Mouse (Mus musculus) testis, adult 2 months (tissue): ENCODE measurements around the gene Fam228a. TPM values are rescaled to one million over a fixed set of nuclear protein-coding genes. Genes with fewer than 3 reads are reported as not detected.

Experiments used
- H3K27ac ChIP-seq: fragments of 200-500 bp; 2 replicates; pipeline ENCODE4 v1.5.1; 2012; ENCODE audit warnings: low read depth, low read length; ENCODE audit not compliant: control insufficient read depth, insufficient read depth
- H3K27me3 ChIP-seq: fragments of 200-500 bp; 2 replicates; pipeline ENCODE4 v1.6.1; 2012; ENCODE audit warnings: mild to moderate bottlenecking, low read length, moderate library complexity; ENCODE audit not compliant: control insufficient read depth, insufficient read depth
- H3K36me3 ChIP-seq: fragments of 200-500 bp; 2 replicates; pipeline ENCODE4 v1.6.1; 2012; ENCODE audit warnings: mild to moderate bottlenecking, low read length; ENCODE audit not compliant: control insufficient read depth, insufficient read depth
- H3K4me1 ChIP-seq: fragments of 200-500 bp; 2 replicates; pipeline ENCODE4 v1.6.1; 2012; ENCODE audit warnings: low read length; ENCODE audit not compliant: control insufficient read depth, insufficient read depth
- H3K4me3 ChIP-seq: fragments of 200-500 bp; 2 replicates; pipeline ENCODE4 v1.5.1; 2012; ENCODE audit warnings: low read depth, mild to moderate bottlenecking, low read length, moderate library complexity, mixed read lengths; ENCODE audit not compliant: control insufficient read depth
- CTCF ChIP-seq: fragments of 200-500 bp; IDR thresholded peaks from 2 replicates; pipeline ENCODE4 v1.5.1; 2012; ENCODE audit warnings: low read depth, mild to moderate bottlenecking, inconsistent platforms, low read length, moderate library complexity; ENCODE audit not compliant: control insufficient read depth, insufficient read depth, insufficient replicate concordance
- POLR2A ChIP-seq: fragments of 200-500 bp; IDR thresholded peaks from 2 replicates; pipeline ENCODE4 v1.6.1; 2012; ENCODE audit warnings: low read depth, mild to moderate bottlenecking, inconsistent platforms, low read length, moderate library complexity; ENCODE audit not compliant: control insufficient read depth
- polyA plus RNA-seq: library from polyadenylated mRNA; depleted of rRNA; stranded (reverse); fragments of >200 nt; gene quantifications from 2 replicates; pipeline ENCODE4 v1.2.3, GENCODE M21; 2012

The Fam228a gene
- polyA plus RNA-seq, 1 experiment, result 14.6 TPM

GRCm38 (mm10) chr12:4717417-4717816, 20.8 kb downstream of the Fam228a start:
- no peak overlapping the region for H3K4me3 ChIP-seq

GRCm38 (mm10) chr12:4715606-4716005, 22.6 kb downstream of the Fam228a start:
- H3K27ac ChIP-seq, result no peak overlapping the region
- H3K27me3 ChIP-seq, result no peaks in the 10 kb centered on the region
- no peak for TF ChIP-seq POLR2A
- H3K4me1 ChIP-seq, result peaks cover 6% of the 10 kb centered on the region
- H3K36me3 ChIP-seq, result peaks cover 9% of the 10 kb centered on the region
- H3K4me3 ChIP-seq, result no peak overlapping the region

More at GRCm38 (mm10) chr12:4717417-4717816, 20.8 kb downstream of the Fam228a start:
- Histone ChIP-seq H3K4me1 (peaks cover 6% of the 10 kb centered on the region), H3K36me3 (peaks cover 7% of the 10 kb centered on the region; the same call in 1 of the 2 replicates), H3K27ac (no peak overlapping the region), H3K27me3 (no peaks in the 10 kb centered on the region)
- no peak for TF ChIP-seq CTCF
- no peak for TF ChIP-seq POLR2A

GRCm38 (mm10) chr12:4713361-4713760, 24.9 kb downstream of the Fam228a start:
- no peaks in the 10 kb centered on the region for H3K27me3 ChIP-seq
- no peak overlapping the region for H3K27ac ChIP-seq
- TF ChIP-seq POLR2A (no peak), CTCF (no peak)
- H3K4me1 ChIP-seq, result no peaks in the 10 kb centered on the region; the same call in 1 of the 2 replicates
- H3K4me3 ChIP-seq, result peak overlapping the region; percentile 86; the same call in 1 of the 2 replicates
- peaks cover 9% of the 10 kb centered on the region for H3K36me3 ChIP-seq

GRCm38 (mm10) chr12:4709926-4710325, 28.3 kb downstream of the Fam228a start:
- no peak overlapping the region for H3K27ac ChIP-seq
- no peaks in the 10 kb centered on the region for H3K27me3 ChIP-seq
- H3K4me1 ChIP-seq, result no peaks in the 10 kb centered on the region
- peaks cover 9% of the 10 kb centered on the region for H3K36me3 ChIP-seq
- TF ChIP-seq CTCF (no peak), POLR2A (no peak)
- peak overlapping the region; percentile 31 for H3K4me3 ChIP-seq

- Histone ChIP-seq H3K4me1 (no peaks in the 10 kb centered on the region), H3K27ac (no peak overlapping the region), H3K4me3 (peak overlapping the region; percentile 31), H3K27me3 (no peaks in the 10 kb centered on the region), H3K36me3 (peaks cover 9% of the 10 kb centered on the region)
- TF ChIP-seq CTCF (no peak), POLR2A (no peak)
These were observed 29.2 kb downstream of the Fam228a start for GRCm38 (mm10) chr12:4708881-4709604.

GRCm38 (mm10) chr12:4708296-4708695, 29.9 kb downstream of the Fam228a start:
- no peaks in the 10 kb centered on the region for H3K27me3 ChIP-seq
- TF ChIP-seq CTCF (no peak), POLR2A (no peak)
- H3K4me3 ChIP-seq, result no peak overlapping the region
- no peak overlapping the region for H3K27ac ChIP-seq
- no peaks in the 10 kb centered on the region for H3K4me1 ChIP-seq
- H3K36me3 ChIP-seq, result peaks cover 8% of the 10 kb centered on the region

- H3K4me1 ChIP-seq, result no peaks in the 10 kb centered on the region
- TF ChIP-seq POLR2A (no peak), CTCF (no peak)
- H3K27me3 ChIP-seq, result no peaks in the 10 kb centered on the region
- peaks cover 3% of the 10 kb centered on the region for H3K36me3 ChIP-seq
- no peak overlapping the region for H3K27ac ChIP-seq
- no peak overlapping the region for H3K4me3 ChIP-seq
These were observed 30.7 kb downstream of the Fam228a start for GRCm38 (mm10) chr12:4707488-4708017.

- Histone ChIP-seq H3K4me3 (no peak overlapping the region), H3K36me3 (peaks cover 2% of the 10 kb centered on the region; the same call in 1 of the 2 replicates), H3K27me3 (no peaks in the 10 kb centered on the region), H3K4me1 (no peaks in the 10 kb centered on the region), H3K27ac (no peak overlapping the region)
- TF ChIP-seq CTCF, result no peak
- TF ChIP-seq POLR2A, result no peak
These were observed 31.3 kb downstream of the Fam228a start for GRCm38 (mm10) chr12:4706901-4707300.
